Mouse (Mus musculus): ENCODE results near the gene Kpna7. TPM values are rescaled to one million over a fixed set of nuclear protein-coding genes. Genes with fewer than 3 reads are reported as not detected.
A peak's percentile ranks its signal among the peaks of the same experiment; 100 is the strongest.

The Kpna7 gene
- polyA plus RNA-seq, 1 experiment from 2014 or later: not detected

DNA sequence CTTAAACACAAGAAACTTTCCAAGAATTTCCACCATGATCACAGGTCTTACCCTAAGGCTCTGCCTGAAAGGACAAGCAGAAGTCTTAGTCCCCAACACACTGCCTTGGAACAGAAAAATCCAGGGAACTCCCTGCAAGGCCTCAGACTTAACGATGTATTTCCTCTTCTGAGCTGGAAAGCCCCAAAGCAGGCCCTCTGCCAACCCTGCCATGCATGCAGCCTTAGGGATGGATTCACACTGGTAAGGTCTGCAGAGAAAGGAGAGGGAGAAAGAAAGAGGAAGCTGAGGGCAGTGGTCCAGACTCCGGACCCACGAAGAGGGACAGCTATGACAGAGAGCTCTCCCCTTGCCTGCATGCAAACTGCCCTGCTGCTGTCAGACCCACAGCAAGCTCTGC is 120.4 kb downstream of the Kpna7 start:
- H3K4me1 ChIP-seq (replicated peaks; ENCODE audit: control insufficient read depth, insufficient read depth, low read length): peaks cover 38% of the 10 kb centered on the region
- 28% methylated on average over 3 of the region's 3 CpGs for WGBS
- H3K9me3 ChIP-seq (ENCODE audit: control insufficient read depth, low read length): no peaks in the 10 kb centered on the region

DNA sequence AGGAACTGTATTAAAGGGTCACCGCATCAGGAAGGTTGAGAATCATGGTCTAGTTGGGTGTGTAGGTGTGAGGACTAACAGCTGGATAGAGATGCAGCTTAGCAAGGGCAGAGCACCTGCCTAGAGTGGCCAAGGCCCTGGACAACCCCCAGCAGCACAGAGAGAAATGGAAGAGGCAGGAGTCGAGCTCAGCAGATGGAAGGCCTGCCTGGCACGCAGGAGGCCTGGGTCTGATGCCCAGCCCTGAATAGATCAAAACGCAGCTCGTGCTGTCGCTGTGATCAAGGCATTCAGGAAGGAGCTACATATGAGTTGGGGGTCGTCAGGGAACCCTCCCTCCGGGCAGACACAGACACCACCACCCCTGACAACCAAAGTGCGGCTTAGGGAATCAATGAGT is 125.6 kb downstream of the Kpna7 start:
- Histone ChIP-seq H3K9ac (ENCODE audit: low read length) (no peak overlapping the region), H3K27ac (ENCODE audit: low read depth) (no peak overlapping the region), H3K4me2 (ENCODE audit: low read length) (no peak overlapping the region), H3K4me3 (ENCODE audit: low read depth, low read length) (no peak overlapping the region), H3K9me3 (ENCODE audit: control insufficient read depth, low read length) (no peaks in the 10 kb centered on the region), H3K36me3 (ENCODE audit: control insufficient read depth, insufficient read depth, low read length) (no peaks in the 10 kb centered on the region), H3K27me3 (replicated peaks; ENCODE audit: control insufficient read depth, insufficient read depth, low read length) (no peaks in the 10 kb centered on the region), H3K4me1 (replicated peaks; ENCODE audit: control insufficient read depth, insufficient read depth, low read length) (peaks cover 34% of the 10 kb centered on the region)
- DNase-seq (ENCODE audit: low spot score): no peak
- WGBS: 74% methylated on average over 9 of the region's 9 CpGs
- ATAC-seq (replicated peaks; ENCODE audit: low FRiP score, low TSS enrichment, low read depth): no peak

More for the DNA sequence above, 120.4 kb downstream of the Kpna7 start:
- peak overlapping the region; percentile 58 for H3K4me2 ChIP-seq (ENCODE audit: low read length)
- peak overlapping the region; percentile 23 for H3K4me3 ChIP-seq (ENCODE audit: low read depth, low read length)
- no peaks in the 10 kb centered on the region for H3K27me3 ChIP-seq (replicated peaks; ENCODE audit: control insufficient read depth, insufficient read depth, low read length)
- DNase-seq (ENCODE audit: low spot score) (no peak), ATAC-seq (replicated peaks; ENCODE audit: low FRiP score, low TSS enrichment, low read depth) (no peak)
- H3K27ac ChIP-seq (ENCODE audit: low read depth): peak overlapping the region; percentile 67
- no peaks in the 10 kb centered on the region for H3K36me3 ChIP-seq (ENCODE audit: control insufficient read depth, insufficient read depth, low read length)
- peak overlapping the region; percentile 10; the same call in 1 of the 2 replicates for H3K9ac ChIP-seq (ENCODE audit: low read length)

DNA sequence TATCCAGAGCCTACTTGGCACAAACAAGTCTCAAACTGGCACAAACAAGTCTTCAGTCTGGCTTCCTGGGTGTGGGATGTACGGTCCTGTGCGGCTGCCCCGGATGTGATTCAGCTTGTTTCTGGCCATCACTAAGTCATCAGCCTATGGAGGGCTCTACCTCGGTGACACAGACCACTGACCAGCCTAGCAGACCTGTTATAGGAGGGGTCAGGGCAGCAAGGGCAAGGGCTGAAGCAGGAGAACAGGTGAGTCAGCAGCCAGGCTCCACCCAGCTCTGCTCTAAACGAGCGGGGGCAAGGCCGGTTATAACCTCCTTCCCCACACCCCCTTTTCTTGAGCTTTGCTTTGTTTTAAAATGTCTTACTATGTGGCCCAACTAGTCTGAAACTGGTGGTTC is 129.4 kb downstream of the Kpna7 start:
- Histone ChIP-seq H3K4me3 (ENCODE audit: low read depth, low read length) (no peak overlapping the region), H3K9ac (ENCODE audit: low read length) (no peak overlapping the region), H3K36me3 (ENCODE audit: control insufficient read depth, insufficient read depth, low read length) (no peaks in the 10 kb centered on the region), H3K9me3 (ENCODE audit: control insufficient read depth, low read length) (no peaks in the 10 kb centered on the region), H3K27me3 (replicated peaks; ENCODE audit: control insufficient read depth, insufficient read depth, low read length) (no peaks in the 10 kb centered on the region), H3K4me2 (ENCODE audit: low read length) (no peak overlapping the region), H3K27ac (ENCODE audit: low read depth) (no peak overlapping the region), H3K4me1 (replicated peaks; ENCODE audit: control insufficient read depth, insufficient read depth, low read length) (peaks cover 27% of the 10 kb centered on the region)
- ATAC-seq (replicated peaks; ENCODE audit: low FRiP score, low TSS enrichment, low read depth) (no peak), DNase-seq (ENCODE audit: low spot score) (no peak)
- 73% methylated on average over 7 of the region's 7 CpGs for WGBS

DNA sequence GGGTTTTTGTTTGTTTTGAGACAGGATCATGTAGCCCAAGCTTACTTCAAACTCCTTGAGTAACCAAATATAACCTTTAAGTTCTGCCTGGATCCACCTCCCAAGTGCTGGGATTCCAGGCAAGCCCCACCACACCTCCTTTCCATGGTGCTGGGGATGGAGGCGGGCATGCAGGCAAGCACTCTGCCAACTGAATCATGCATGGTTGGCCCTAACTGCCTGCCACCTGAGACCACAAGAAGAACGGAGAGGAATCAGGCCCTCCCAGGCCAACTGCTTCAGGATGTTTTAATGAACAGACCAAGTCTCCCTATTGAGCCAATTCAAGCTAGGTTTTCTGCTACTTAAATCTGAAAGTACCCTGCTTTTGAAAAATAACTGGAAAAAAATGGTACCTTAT is 131.2 kb downstream of the Kpna7 start:
- H3K27me3 ChIP-seq (replicated peaks; ENCODE audit: control insufficient read depth, insufficient read depth, low read length): no peaks in the 10 kb centered on the region
- no peak overlapping the region for H3K4me2 ChIP-seq (ENCODE audit: low read length)
- 82% methylated on average over 2 of the region's 2 CpGs for WGBS

GRCm38 (mm10) chr5:144950428-144951051 is 133.3 kb downstream of the Kpna7 start:
- H3K36me3 ChIP-seq (ENCODE audit: control insufficient read depth, insufficient read depth, low read length): no peaks in the 10 kb centered on the region
- ATAC-seq (replicated peaks; ENCODE audit: low FRiP score, low TSS enrichment, low read depth): no peak
- H3K4me1 ChIP-seq (replicated peaks; ENCODE audit: control insufficient read depth, insufficient read depth, low read length): peaks cover 21% of the 10 kb centered on the region
- no peaks in the 10 kb centered on the region for H3K9me3 ChIP-seq (ENCODE audit: control insufficient read depth, low read length)
- H3K4me2 ChIP-seq (ENCODE audit: low read length): no peak overlapping the region
- WGBS: 87% methylated on average over 5 of the region's 5 CpGs
- H3K27me3 ChIP-seq (replicated peaks; ENCODE audit: control insufficient read depth, insufficient read depth, low read length): no peaks in the 10 kb centered on the region
- DNase-seq (ENCODE audit: low spot score): no peak
- no peak overlapping the region for H3K4me3 ChIP-seq (ENCODE audit: low read depth, low read length)
- no peak overlapping the region for H3K9ac ChIP-seq (ENCODE audit: low read length)
- H3K27ac ChIP-seq (ENCODE audit: low read depth): no peak overlapping the region

More for the DNA sequence above, 131.2 kb downstream of the Kpna7 start:
- DNase-seq (ENCODE audit: low spot score) (no peak), ATAC-seq (replicated peaks; ENCODE audit: low FRiP score, low TSS enrichment, low read depth) (no peak)
- H3K27ac ChIP-seq (ENCODE audit: low read depth): no peak overlapping the region
- peaks cover 26% of the 10 kb centered on the region for H3K4me1 ChIP-seq (replicated peaks; ENCODE audit: control insufficient read depth, insufficient read depth, low read length)
- H3K4me3 ChIP-seq (ENCODE audit: low read depth, low read length): no peak overlapping the region
- no peaks in the 10 kb centered on the region for H3K9me3 ChIP-seq (ENCODE audit: control insufficient read depth, low read length)
- H3K36me3 ChIP-seq (ENCODE audit: control insufficient read depth, insufficient read depth, low read length): no peaks in the 10 kb centered on the region
- H3K9ac ChIP-seq (ENCODE audit: low read length): no peak overlapping the region

GRCm38 (mm10) chr5:144949856-144950255 is 134.0 kb downstream of the Kpna7 start:
- Histone ChIP-seq H3K36me3 (ENCODE audit: control insufficient read depth, insufficient read depth, low read length) (no peaks in the 10 kb centered on the region), H3K4me1 (replicated peaks; ENCODE audit: control insufficient read depth, insufficient read depth, low read length) (peaks cover 21% of the 10 kb centered on the region), H3K9ac (ENCODE audit: low read length) (no peak overlapping the region), H3K9me3 (ENCODE audit: control insufficient read depth, low read length) (no peaks in the 10 kb centered on the region), H3K4me3 (ENCODE audit: low read depth, low read length) (no peak overlapping the region), H3K27ac (ENCODE audit: low read depth) (no peak overlapping the region), H3K27me3 (replicated peaks; ENCODE audit: control insufficient read depth, insufficient read depth, low read length) (no peaks in the 10 kb centered on the region), H3K4me2 (ENCODE audit: low read length) (no peak overlapping the region)
- ATAC-seq (replicated peaks; ENCODE audit: low FRiP score, low TSS enrichment, low read depth): no peak
- DNase-seq (ENCODE audit: low spot score): no peak
- WGBS: 84% methylated on average over 4 of the region's 4 CpGs

DNA sequence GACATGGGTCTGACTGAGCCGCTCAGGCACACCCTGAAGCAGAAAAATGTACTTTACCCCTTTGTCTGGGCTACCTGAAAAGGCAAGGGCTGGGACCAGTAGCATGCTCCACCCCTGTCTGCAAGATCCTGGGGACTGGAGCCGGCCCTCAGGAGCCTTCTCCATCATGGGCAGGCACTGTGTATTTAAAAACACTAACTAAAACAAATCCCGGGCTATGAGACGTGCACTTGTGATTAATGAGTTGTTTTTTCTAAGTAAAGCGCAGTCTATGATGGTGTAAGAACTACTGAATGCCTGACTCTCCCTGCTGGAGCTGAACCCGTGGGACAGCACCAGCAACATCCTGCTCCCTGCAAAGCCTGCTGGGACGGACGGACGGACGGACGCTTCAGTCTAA is 135.4 kb downstream of the Kpna7 start:
- Histone ChIP-seq H3K4me2 (ENCODE audit: low read length) (0 out of 2 replicates have a peak overlapping the region, but pooled peaks have one; percentile 3), H3K9me3 (ENCODE audit: control insufficient read depth, low read length) (no peaks in the 10 kb centered on the region), H3K27me3 (replicated peaks; ENCODE audit: control insufficient read depth, insufficient read depth, low read length) (no peaks in the 10 kb centered on the region), H3K27ac (ENCODE audit: low read depth) (no peak overlapping the region), H3K9ac (ENCODE audit: low read length) (no peak overlapping the region), H3K4me3 (ENCODE audit: low read depth, low read length) (no peak overlapping the region), H3K4me1 (replicated peaks; ENCODE audit: control insufficient read depth, insufficient read depth, low read length) (peaks cover 17% of the 10 kb centered on the region), H3K36me3 (ENCODE audit: control insufficient read depth, insufficient read depth, low read length) (no peaks in the 10 kb centered on the region)
- peak; percentile 60 for DNase-seq (ENCODE audit: low spot score)
- WGBS: 29% methylated on average over 11 of the region's 11 CpGs
- ATAC-seq (replicated peaks; ENCODE audit: low FRiP score, low TSS enrichment, low read depth): peak; percentile 68

- H3K4me3 ChIP-seq (ENCODE audit: low read depth, low read length): no peak overlapping the region
- DNase-seq (ENCODE audit: low spot score) (no peak), ATAC-seq (replicated peaks; ENCODE audit: low FRiP score, low TSS enrichment, low read depth) (peak; percentile 44)
- no peak overlapping the region for H3K9ac ChIP-seq (ENCODE audit: low read length)
- peaks cover 18% of the 10 kb centered on the region for H3K4me1 ChIP-seq (replicated peaks; ENCODE audit: control insufficient read depth, insufficient read depth, low read length)
- no peaks in the 10 kb centered on the region for H3K36me3 ChIP-seq (ENCODE audit: control insufficient read depth, insufficient read depth, low read length)
- no peaks in the 10 kb centered on the region for H3K9me3 ChIP-seq (ENCODE audit: control insufficient read depth, low read length)
- H3K27me3 ChIP-seq (replicated peaks; ENCODE audit: control insufficient read depth, insufficient read depth, low read length): no peaks in the 10 kb centered on the region
- WGBS: 74% methylated on average over 1 of the region's 1 CpGs
- no peak overlapping the region for H3K4me2 ChIP-seq (ENCODE audit: low read length)
- H3K27ac ChIP-seq (ENCODE audit: low read depth): no peak overlapping the region
Measured at GRCm38 (mm10) chr5:144948002-144948401, 135.8 kb downstream of the Kpna7 start.

DNA sequence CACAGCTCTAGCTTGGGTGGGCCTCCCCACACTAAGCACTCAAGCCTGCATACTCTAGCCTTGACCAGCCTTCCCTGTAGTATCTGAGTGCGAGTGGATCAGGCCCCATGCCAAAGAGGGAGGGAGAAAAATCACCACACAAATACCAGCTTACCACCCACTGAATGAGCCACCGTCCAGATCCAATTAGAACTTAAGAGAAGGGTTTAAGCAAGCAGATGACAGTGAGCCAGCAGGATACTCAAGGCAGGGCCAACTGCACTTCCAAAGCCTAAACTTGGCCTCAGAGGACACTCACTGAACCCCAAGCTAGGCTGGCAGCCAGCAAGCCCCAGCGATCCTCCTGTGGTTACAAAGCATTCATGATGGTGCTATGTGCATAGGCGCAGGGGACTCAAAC is 137.8 kb downstream of the Kpna7 start:
- no peak for ATAC-seq (replicated peaks; ENCODE audit: low FRiP score, low TSS enrichment, low read depth)

More for the DNA sequence above, 137.8 kb downstream of the Kpna7 start:
- no peak for DNase-seq (ENCODE audit: low spot score)
- Histone ChIP-seq H3K9ac (ENCODE audit: low read length) (no peak overlapping the region), H3K4me1 (replicated peaks; ENCODE audit: control insufficient read depth, insufficient read depth, low read length) (peaks cover 18% of the 10 kb centered on the region), H3K4me2 (ENCODE audit: low read length) (no peak overlapping the region), H3K27ac (ENCODE audit: low read depth) (no peak overlapping the region), H3K9me3 (ENCODE audit: control insufficient read depth, low read length) (no peaks in the 10 kb centered on the region), H3K4me3 (ENCODE audit: low read depth, low read length) (no peak overlapping the region), H3K27me3 (replicated peaks; ENCODE audit: control insufficient read depth, insufficient read depth, low read length) (no peaks in the 10 kb centered on the region), H3K36me3 (ENCODE audit: control insufficient read depth, insufficient read depth, low read length) (no peaks in the 10 kb centered on the region)
- WGBS: 87% methylated on average over 4 of the region's 4 CpGs
